ENCODE assay signal across 9 mouse cellular contexts in the genomic region with DNA sequence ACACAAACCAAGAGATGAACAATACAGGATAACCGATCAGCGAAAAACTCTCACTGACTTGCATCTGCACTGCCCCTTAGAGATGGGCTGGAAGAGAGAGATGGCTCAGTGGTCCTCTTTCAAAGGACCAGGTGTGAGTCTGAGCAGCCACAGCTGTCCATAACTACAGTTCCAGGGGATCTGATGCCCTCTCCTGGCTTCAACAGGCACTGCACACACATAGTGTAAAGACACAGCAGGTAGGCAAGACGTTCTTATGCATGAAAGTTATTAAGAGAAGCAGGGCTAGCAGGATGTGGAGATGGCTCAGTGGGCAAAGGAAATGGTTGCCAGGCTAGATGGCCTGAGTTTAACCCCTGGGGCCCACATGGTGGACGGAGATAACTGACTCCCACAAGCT. TPM values are rescaled to one million over a fixed set of nuclear protein-coding genes. Genes with fewer than 3 reads are reported as not detected.
A peak's percentile ranks its signal among the peaks of the same experiment; 100 is the strongest.
DNase-seq lines count a peak whose midpoint lies in the region; ATAC-seq and TF ChIP-seq lines count a peak whose summit lies in the region.
"Had no signal": no experiment of that assay in that cellular context is flagged by ENCODE, and none has a peak within 500 bp of the region (broad histone marks: within the 10 kb centered on the region; RNA-seq: fewer than 3 reads in every experiment).

No protein-coding gene starts in this region.

- no peak overlapping the region for H3K4me3 ChIP-seq in kidney, adult 2 months (ENCODE audit: insufficient read depth, low read depth, low read length)
- H3K4me3 ChIP-seq in forebrain, embryonic 12.5 days (replicated peaks), result no peak overlapping the region
- no peak overlapping the region for H3K4me3 ChIP-seq in midbrain, embryonic 16.5 days (ENCODE audit: low read depth, low read length)
- no peak overlapping the region for H3K4me3 ChIP-seq in kidney, embryonic 16.5 days (ENCODE audit: low read length)

- no peak overlapping the region for H3K27ac ChIP-seq in kidney, adult 2 months (ENCODE audit: insufficient read depth, low read depth, low read length)
- peak overlapping the region; percentile 83; the same call in 1 of the 2 replicates for H3K27ac ChIP-seq in forebrain, embryonic 12.5 days
- peak overlapping the region; percentile 59; the same call in 1 of the 2 replicates for H3K27ac ChIP-seq in midbrain, embryonic 16.5 days (ENCODE audit: low read length)
- no peak overlapping the region for H3K27ac ChIP-seq in kidney, embryonic 16.5 days (ENCODE audit: low read length)

- H3K9me3 ChIP-seq in forebrain, embryonic 12.5 days, result no peaks in the 10 kb centered on the region
- H3K9me3 ChIP-seq in midbrain, embryonic 16.5 days (replicated peaks; ENCODE audit: control insufficient read depth, low read length, poor library complexity, severe bottlenecking), result no peaks in the 10 kb centered on the region
- no peaks in the 10 kb centered on the region for H3K9me3 ChIP-seq in kidney, embryonic 16.5 days (ENCODE audit: low read length)

- TF ChIP-seq CTCF in kidney, adult 2 months (conservative IDR thresholded peaks at IDR 0.05; ENCODE audit: insufficient read depth, insufficient read length, low read depth, low read length), result peak; percentile 30

- 85% methylated on average over 4 of the region's 4 CpGs for WGBS in kidney, adult 2 months
- WGBS in forebrain, embryonic 12.5 days, result 71% methylated on average over 4 of the region's 4 CpGs
- 78% methylated on average over 4 of the region's 4 CpGs for WGBS in midbrain, embryonic 16.5 days
- WGBS in kidney, embryonic 16.5 days, result 78% methylated on average over 4 of the region's 4 CpGs

- H3K36me3 ChIP-seq in kidney, adult 2 months (ENCODE audit: control insufficient read depth, insufficient read depth, low read length), result no peaks in the 10 kb centered on the region
- no peaks in the 10 kb centered on the region for H3K36me3 ChIP-seq in forebrain, embryonic 12.5 days (replicated peaks)
- H3K36me3 ChIP-seq in midbrain, embryonic 16.5 days (ENCODE audit: control insufficient read depth, insufficient read depth, low read length), result no peaks in the 10 kb centered on the region
- no peaks in the 10 kb centered on the region for H3K36me3 ChIP-seq in kidney, embryonic 16.5 days (ENCODE audit: insufficient read depth, low read length)

- no peak overlapping the region for H3K4me2 ChIP-seq in forebrain, embryonic 12.5 days
- no peak overlapping the region for H3K4me2 ChIP-seq in midbrain, embryonic 16.5 days (ENCODE audit: low read length)
- H3K4me2 ChIP-seq in kidney, embryonic 16.5 days (replicated peaks; ENCODE audit: low read depth, low read length), result no peak overlapping the region

- TF ChIP-seq POLR2A in kidney, adult 2 months (IDR thresholded peaks at IDR 0.05; ENCODE audit: low read depth, low read length), result no peak

- DNase-seq in kidney, adult 2 months, result no peak
- no peak for DNase-seq in kidney, postnatal 25 days
- DNase-seq in ES-CJ7 (ENCODE audit: low read depth, low spot score), result peak; percentile 53
- no peak for DNase-seq in frontal cortex, adult 2 months (ENCODE audit: extremely low spot score in 1 of 2, low spot score in 1 of 2)
- DNase-seq: adrenal gland, postnatal 25 days had no signal

- ATAC-seq in forebrain, embryonic 12.5 days (ENCODE audit: low FRiP score), result no peak
- ATAC-seq in midbrain, embryonic 16.5 days, result no peak
- ATAC-seq in kidney, embryonic 16.5 days (ENCODE audit: low FRiP score, low TSS enrichment), result no peak
- no peak for ATAC-seq in cerebellum, adult (ENCODE audit: insufficient number of reproducible peaks, low FRiP score, low TSS enrichment)

- H3K4me1 ChIP-seq in kidney, adult 2 months (ENCODE audit: control insufficient read depth, insufficient read depth, low read length), result no peaks in the 10 kb centered on the region
- H3K4me1 ChIP-seq in forebrain, embryonic 12.5 days, result peaks cover 56% of the 10 kb centered on the region
- H3K4me1 ChIP-seq in midbrain, embryonic 16.5 days (ENCODE audit: control insufficient read depth, insufficient read depth, low read length), result peaks cover 20% of the 10 kb centered on the region
- H3K4me1 ChIP-seq in kidney, embryonic 16.5 days (ENCODE audit: insufficient read depth, low read length), result peaks cover 30% of the 10 kb centered on the region

- H3K9ac ChIP-seq in forebrain, embryonic 12.5 days, result no peak overlapping the region
- H3K9ac ChIP-seq in midbrain, embryonic 16.5 days (ENCODE audit: low read depth, low read length), result no peak overlapping the region
- no peak overlapping the region for H3K9ac ChIP-seq in kidney, embryonic 16.5 days (replicated peaks; ENCODE audit: low read length)

- no peaks in the 10 kb centered on the region for H3K27me3 ChIP-seq in kidney, adult 2 months (replicated peaks; ENCODE audit: control insufficient read depth, insufficient read depth, low read length)
- no peaks in the 10 kb centered on the region; the same call in 1 of the 2 replicates for H3K27me3 ChIP-seq in forebrain, embryonic 12.5 days
- no peaks in the 10 kb centered on the region for H3K27me3 ChIP-seq in midbrain, embryonic 16.5 days (ENCODE audit: control insufficient read depth, insufficient read depth, low read depth, low read length)
- H3K27me3 ChIP-seq in kidney, embryonic 16.5 days (ENCODE audit: insufficient read depth, low read length), result no peaks in the 10 kb centered on the region

RNA-seq across cellular contexts. Expression of a gene that starts 13.6 kb away (rescaled TPM):
- 11.6 and 12.4 TPM in 2 replicates for polyA plus RNA-seq in kidney, adult 2 months (2012; rRNA removed)
- 5.2 and 5.9 TPM in 2 replicates for polyA plus RNA-seq in forebrain, embryonic 12.5 days (2016; fragmentation: Nextera tagmentation; extraction: Ambion mirVana)
- polyA plus RNA-seq in midbrain, embryonic 16.5 days (2015; fragmentation: Nextera tagmentation; extraction: Ambion mirVana), result 6.0 and 6.7 TPM in 2 replicates
- 19.1 and 19.2 TPM in 2 replicates for polyA plus RNA-seq in frontal cortex, adult 2 months (2012; rRNA removed)
- polyA plus RNA-seq in kidney, embryonic 16.5 days (2015; fragmentation: Nextera tagmentation; extraction: Ambion mirVana), result 3.6 and 4.4 TPM in 2 replicates

Comparison
In these comparisons a context has a peak if more than half of its experiments do, and no peak if none do; other contexts are left out.
1. H3K27ac ChIP-seq: peak in forebrain, embryonic 12.5 days (single experiment) and midbrain, embryonic 16.5 days (single experiment); none in kidney, adult 2 months (single experiment) and kidney, embryonic 16.5 days (single experiment).